Mouse (Mus musculus) hindlimb bud, embryonic 11.5 days (tissue): ENCODE results near the gene Olfr564.

Experiments used
- DNase-seq: peaks from one replicate; pipeline ENCODE4 v3.0.0-alpha.2; 2012; ENCODE audit warnings: low read depth, low spot score; ENCODE audit errors: extremely low spot score

Gene Olfr564

GRCm38 (mm10) chr7:102803180-102803579 is at the start of gene Olfr564:
Gene Olfr564 (plus strand): TSS chr7:102803480.
- DNase-seq = no peak

- no peak for DNase-seq
These were observed 44.0 kb upstream of the Olfr564 start, which contains the start of the genes Olfr560 and Olfr78 for GRCm38 (mm10) chr7:102759266-102759665. Gene Olfr560 (minus strand): TSS chr7:102759366. Gene Olfr78 (minus strand): TSS chr7:102759471.

- DNase-seq = no peak
These were observed 32.4 kb upstream of the Olfr564 start, which contains the start of gene Olfr561 for GRCm38 (mm10) chr7:102770921-102771320. Gene Olfr561 (plus strand): TSS chr7:102771221.
